Mouse (Mus musculus) cortical plate, adult 2 months (tissue): Measurements from ENCODE around the gene Spata48.

Experiments
- CTCF ChIP-seq: fragments of 200-500 bp; IDR thresholded peaks from 2 replicates; pipeline ENCODE4 v1.5.1; 2011; ENCODE audit warnings: mild to moderate bottlenecking, control low read depth, low read length; ENCODE audit not compliant: insufficient read depth; ENCODE audit errors: extremely low read depth
- POLR2A ChIP-seq: fragments of 200-500 bp; IDR thresholded peaks from 2 replicates; pipeline ENCODE4 v1.6.1; 2011; ENCODE audit warnings: mild to moderate bottlenecking, low read length, control low read depth; ENCODE audit not compliant: insufficient read depth; ENCODE audit errors: extremely low read depth

DNA sequence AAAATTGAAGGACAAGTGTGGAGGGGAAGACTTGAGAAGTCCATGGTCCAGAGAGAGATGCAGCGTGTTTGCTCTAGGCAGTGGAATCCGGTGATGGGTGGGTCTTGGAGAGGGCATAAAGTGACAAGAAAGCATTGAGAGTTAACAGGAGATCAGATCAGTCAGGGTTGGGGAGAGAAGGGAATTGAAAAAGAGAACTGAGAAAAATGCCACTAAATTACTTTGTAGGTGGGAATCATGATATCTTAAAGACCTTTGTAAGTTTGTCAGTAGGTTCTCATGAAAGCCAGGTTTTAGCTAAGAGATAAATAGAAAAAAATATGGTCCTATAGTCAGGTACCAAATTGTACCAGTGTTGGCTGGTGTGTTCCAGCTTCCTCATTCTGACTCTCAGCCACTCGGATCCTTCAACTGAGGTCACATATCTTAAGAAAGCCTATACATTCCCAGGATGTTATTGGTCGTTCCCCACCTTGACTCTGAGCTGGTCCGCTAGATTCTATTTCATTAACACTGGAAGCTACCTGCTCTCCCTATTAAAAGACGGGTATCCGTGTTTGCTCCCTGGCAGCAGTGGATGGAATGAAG, 97.3 kb downstream of the Spata48 start:
- TF ChIP-seq POLR2A = no peak
- no peak for TF ChIP-seq CTCF
